Mouse (Mus musculus) spleen, postnatal 4 days (tissue): ENCODE results near the gene Tmem121.
A peak's percentile ranks its signal among the peaks of the same experiment; 100 is the strongest.

Experiments
- DNase-seq, 2 experiments: peaks; one replicate each; pipeline ENCODE4 v3.0.0; 2022; ENCODE audit warnings: low spot score in 2 of 2

The Tmem121 gene

DNA sequence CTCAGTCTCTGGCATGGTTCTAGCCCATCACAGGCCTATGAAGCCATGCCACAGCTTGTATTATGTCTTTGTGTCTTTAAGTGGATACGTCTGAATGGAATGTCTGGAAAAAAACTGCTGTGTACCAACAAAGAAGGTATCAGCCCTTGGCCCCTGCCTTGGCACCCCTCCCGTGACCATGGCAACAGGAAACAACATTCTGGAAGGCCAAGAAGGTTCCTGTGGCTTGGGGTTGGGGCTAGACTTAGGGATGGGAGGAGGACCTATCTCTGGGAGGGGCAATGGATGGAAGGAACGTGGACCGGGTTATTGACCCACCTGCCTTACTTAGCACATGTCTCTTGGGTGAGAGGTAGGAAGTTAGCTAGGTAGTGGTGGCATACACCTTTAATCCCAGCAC, 36.4 kb upstream of the Tmem121 start:
- no peak for DNase-seq

DNA sequence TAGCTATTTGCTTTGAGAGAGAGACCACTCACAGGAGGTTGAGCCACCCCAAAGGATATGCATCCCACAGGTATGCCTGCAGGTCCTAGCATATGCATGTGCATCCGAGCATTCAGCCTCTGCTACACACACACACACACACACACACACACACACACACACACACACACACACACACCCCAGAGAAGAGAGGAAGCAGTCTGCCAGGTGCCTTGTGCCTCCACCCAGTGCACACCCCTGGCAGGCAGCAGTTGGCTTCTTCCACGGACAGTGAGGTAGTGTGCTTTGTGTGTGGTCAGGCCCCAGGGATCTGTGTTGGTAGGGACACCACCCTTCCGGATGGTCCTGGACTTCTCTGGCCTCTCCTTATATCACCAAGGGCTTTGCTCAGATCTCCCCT, 35.8 kb upstream of the Tmem121 start:
- no peak for DNase-seq

- no peak for DNase-seq
These were observed 35.1 kb upstream of the Tmem121 start for GRCm38 (mm10) chr12:113150591-113150990.

GRCm38 (mm10) chr12:113151046-113151445, 34.7 kb upstream of the Tmem121 start:
- DNase-seq, result no peak

- DNase-seq, result peak in 1 of 2 experiments; percentile 60
These were observed 34.0 kb upstream of the Tmem121 start for GRCm38 (mm10) chr12:113151661-113152271.

GRCm38 (mm10) chr12:113152272-113152661, 33.5 kb upstream of the Tmem121 start:
- DNase-seq, result no peak

- no peak for DNase-seq
These were observed 32.7 kb upstream of the Tmem121 start for GRCm38 (mm10) chr12:113152991-113153525.

DNA sequence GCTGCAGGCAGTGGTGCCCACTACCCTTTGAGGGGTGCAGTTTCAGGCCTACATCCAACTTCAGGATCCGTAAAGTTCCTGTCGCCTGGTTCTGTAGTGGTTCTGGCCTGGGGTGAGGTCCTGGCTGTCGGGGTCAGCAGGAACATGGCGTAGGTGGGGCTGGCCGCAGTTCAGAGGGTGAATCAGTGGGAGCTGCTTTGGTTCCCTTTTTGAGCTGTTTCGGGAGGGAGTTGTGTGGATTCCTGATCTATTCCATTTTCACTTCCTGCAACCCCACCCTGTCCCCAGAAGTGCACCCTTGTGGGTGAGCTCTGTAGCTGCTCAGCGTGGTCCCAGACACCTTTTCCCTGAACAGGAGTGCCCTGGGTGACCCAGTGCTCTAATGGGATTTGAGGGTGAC, 31.8 kb upstream of the Tmem121 start:
- DNase-seq, result no peak

DNA sequence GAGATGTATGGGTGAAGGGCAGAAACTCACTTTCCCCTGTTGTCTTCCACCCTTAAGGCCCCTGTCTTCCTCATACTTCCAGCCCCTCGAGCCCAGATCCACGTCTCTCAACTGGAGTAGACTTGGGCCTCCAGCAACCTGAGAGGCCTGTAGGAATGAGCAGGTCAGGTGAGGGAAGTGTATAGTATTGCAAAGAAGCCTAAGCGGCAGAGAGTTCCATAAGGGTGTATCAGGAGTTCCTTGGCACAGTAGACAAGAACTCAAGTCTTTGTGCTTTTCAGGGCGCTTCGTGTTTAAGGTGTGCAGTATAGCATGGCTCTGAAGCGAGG, 31.0 kb upstream of the Tmem121 start:
- DNase-seq, result no peak

DNA sequence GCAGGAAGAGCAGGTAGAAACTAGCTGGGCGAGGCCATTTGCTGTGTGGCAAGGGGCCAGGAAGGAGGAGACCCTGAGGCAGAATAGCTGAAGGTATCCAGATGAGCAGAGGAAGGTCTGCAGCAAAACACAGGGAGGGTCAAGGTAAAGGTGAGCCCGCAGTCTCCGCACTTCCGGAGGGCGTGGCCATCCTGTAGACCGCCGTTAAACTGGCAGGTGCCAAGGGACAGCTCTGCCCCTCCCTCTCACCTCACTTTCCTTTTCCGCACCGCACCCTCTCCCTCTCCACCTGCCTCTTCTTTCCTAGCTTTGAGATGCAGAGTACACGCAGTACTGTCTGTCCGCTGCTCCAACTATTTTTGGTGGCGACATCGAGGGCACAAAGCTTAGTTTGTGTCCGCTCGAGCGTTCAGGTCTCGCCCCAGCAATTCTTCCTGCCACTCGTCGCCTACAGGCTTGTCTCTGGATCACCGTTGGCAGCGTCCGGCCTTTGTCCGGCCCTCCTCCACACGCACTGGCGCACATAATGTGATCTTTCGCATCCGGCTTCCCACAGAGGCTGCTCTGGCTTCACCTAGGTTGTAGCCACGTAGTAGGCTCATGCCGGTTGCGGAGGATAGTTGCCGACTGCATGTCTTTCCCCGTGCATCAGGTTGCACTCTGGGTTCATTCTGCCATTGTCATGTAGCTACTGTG, 30.5 kb upstream of the Tmem121 start:
- DNase-seq, result no peak

- peak; percentile 99 to 100 for DNase-seq
These were observed 29.7 kb upstream of the Tmem121 start, which contains the start of gene Tedc1 for GRCm38 (mm10) chr12:113155887-113156539. Gene Tedc1, plus strand, starts transcription at chr12:113156421.

DNA sequence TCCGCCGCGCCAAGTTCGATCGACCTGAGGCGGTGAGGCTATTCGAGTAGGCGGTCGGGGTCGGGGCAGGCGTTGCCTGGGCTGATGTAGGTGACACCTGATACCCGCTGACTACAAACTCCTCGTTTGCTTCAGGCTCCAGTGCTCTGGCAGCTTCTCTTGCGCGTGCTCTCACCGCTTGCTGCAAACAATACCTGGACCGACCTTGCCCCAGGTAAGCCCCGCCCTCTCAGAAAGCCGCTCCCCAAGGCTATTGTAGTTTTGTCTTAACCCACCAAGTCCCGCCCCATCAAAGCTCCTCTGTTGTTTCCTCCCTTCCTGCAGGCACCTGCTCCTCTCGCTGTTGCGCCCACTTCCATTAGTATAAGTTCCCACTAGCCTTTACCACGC, 29.2 kb upstream of the Tmem121 start:
- DNase-seq, result no peak

- DNase-seq, result no peak
These were observed 28.7 kb upstream of the Tmem121 start for GRCm38 (mm10) chr12:113157002-113157401.

DNA sequence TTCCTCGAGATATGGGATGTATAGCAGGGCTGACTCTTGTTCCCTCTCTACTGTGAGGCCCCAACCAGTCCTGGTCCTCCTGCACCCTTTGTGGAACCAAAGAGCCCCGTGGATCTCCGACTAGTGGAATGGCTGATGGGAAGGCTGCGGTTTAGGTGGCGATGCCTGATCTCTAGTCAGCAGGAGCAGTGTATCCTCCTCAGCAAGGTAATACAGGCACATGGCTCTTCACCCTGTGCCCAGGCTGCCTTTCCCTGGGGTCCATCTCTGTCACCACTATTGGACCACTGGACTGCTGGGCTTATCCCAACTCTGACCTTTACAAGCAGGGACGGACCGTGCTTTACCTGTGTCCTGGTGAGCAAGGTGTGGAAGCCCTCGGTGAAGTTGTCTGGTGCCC, 28.2 kb upstream of the Tmem121 start:
- no peak for DNase-seq

GRCm38 (mm10) chr12:113157971-113158370, 27.8 kb upstream of the Tmem121 start:
- no peak for DNase-seq

DNA sequence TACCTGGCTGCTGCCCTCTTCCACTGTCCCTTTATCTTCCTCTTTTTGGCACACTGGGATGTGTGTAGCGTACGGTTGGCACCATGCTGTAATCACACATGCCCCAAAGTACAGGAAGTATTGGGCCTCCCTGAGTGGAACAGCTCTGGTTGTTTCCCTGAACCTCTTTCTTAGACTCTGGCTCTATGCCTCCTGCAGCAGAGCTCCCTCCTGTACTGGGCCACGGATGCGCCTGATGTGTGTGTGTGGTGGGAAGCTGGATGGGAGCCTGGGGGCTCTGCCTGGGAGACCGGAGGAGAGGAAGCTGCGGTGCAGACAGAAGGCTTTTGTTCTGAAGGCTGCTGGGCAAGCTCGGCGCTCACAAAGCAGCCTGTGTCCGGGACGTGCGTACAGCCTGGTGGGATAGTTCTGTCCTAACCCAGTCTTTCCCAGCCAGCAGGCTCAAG, 22.1 kb upstream of the Tmem121 start:
- peak in 1 of 2 experiments; percentile 60 for DNase-seq

- DNase-seq, result peak; percentile 53 to 75
These were observed 17.6 kb upstream of the Tmem121 start for GRCm38 (mm10) chr12:113168031-113168536.

GRCm38 (mm10) chr12:113176960-113177725, 8.6 kb upstream of the Tmem121 start:
- no peak for DNase-seq

GRCm38 (mm10) chr12:113181020-113181419, 4.7 kb upstream of the Tmem121 start:
- DNase-seq, result no peak

GRCm38 (mm10) chr12:113184945-113185344, 785 bp upstream of the Tmem121 start:
- peak in 1 of 2 experiments; percentile 60 for DNase-seq

- DNase-seq, result peak in 1 of 2 experiments; percentile 61
These were observed 738 bp downstream of the Tmem121 start for GRCm38 (mm10) chr12:113186326-113187010.
